In genomic region chr2:145862206-145862817, GRCm38 (mm10) we compare ENCODE assay signal across 8 mouse cellular contexts. TPM values are rescaled to one million over a fixed set of nuclear protein-coding genes. Genes with fewer than 3 reads are reported as not detected.
DNase-seq lines count a peak whose midpoint lies in the region; ATAC-seq lines count a peak whose summit lies in the region.

No protein-coding gene starts in this region.

- peak overlapping the region; percentile 96; the same call in 1 of the 2 replicates for H3K27ac ChIP-seq in heart, embryonic 12.5 days (ENCODE audit: poor library complexity, severe bottlenecking)
- H3K27ac ChIP-seq in kidney, embryonic 16.5 days (ENCODE audit: low read length), result peak overlapping the region; percentile 95
- H3K27ac ChIP-seq in midbrain, embryonic 12.5 days (replicated peaks), result peak overlapping the region; percentile 36

- no peaks in the 10 kb centered on the region for H3K9me3 ChIP-seq in heart, embryonic 12.5 days (replicated peaks)
- no peaks in the 10 kb centered on the region for H3K9me3 ChIP-seq in kidney, embryonic 16.5 days (ENCODE audit: low read length)
- no peaks in the 10 kb centered on the region for H3K9me3 ChIP-seq in midbrain, embryonic 12.5 days

- H3K27me3 ChIP-seq in heart, embryonic 12.5 days (replicated peaks), result no peaks in the 10 kb centered on the region
- H3K27me3 ChIP-seq in kidney, embryonic 16.5 days (ENCODE audit: insufficient read depth, low read length), result no peaks in the 10 kb centered on the region
- peaks cover 11% of the 10 kb centered on the region for H3K27me3 ChIP-seq in midbrain, embryonic 12.5 days

- H3K4me3 ChIP-seq in heart, embryonic 12.5 days, result peak overlapping the region; percentile 45
- peak overlapping the region; percentile 19 for H3K4me3 ChIP-seq in kidney, embryonic 16.5 days (ENCODE audit: low read length)
- H3K4me3 ChIP-seq in midbrain, embryonic 12.5 days, result peak overlapping the region; percentile 43

- peak; percentile 78 for DNase-seq in retina, postnatal 1 day
- no peak for DNase-seq in retina, embryonic 14.5 days (ENCODE audit: low spot score)
- no peak for DNase-seq in right cerebral cortex, postnatal 10 days (ENCODE audit: low spot score in 2 of 2)
- no peak for DNase-seq in frontal cortex, postnatal 36 days (ENCODE audit: low spot score in 2 of 2)
- no peak for DNase-seq in thymus, postnatal 36 days

- 43% methylated on average over 10 of the region's 10 CpGs for WGBS in heart, embryonic 12.5 days
- WGBS in kidney, embryonic 16.5 days, result 54% methylated on average over 10 of the region's 10 CpGs
- 30% methylated on average over 10 of the region's 10 CpGs for WGBS in midbrain, embryonic 12.5 days

- H3K36me3 ChIP-seq in heart, embryonic 12.5 days, result peaks cover 14% of the 10 kb centered on the region
- peaks cover 15% of the 10 kb centered on the region for H3K36me3 ChIP-seq in kidney, embryonic 16.5 days (ENCODE audit: insufficient read depth, low read length)
- no peaks in the 10 kb centered on the region for H3K36me3 ChIP-seq in midbrain, embryonic 12.5 days

- peaks cover 65% of the 10 kb centered on the region for H3K4me1 ChIP-seq in heart, embryonic 12.5 days (replicated peaks)
- peaks cover 39% of the 10 kb centered on the region for H3K4me1 ChIP-seq in kidney, embryonic 16.5 days (ENCODE audit: insufficient read depth, low read length)
- H3K4me1 ChIP-seq in midbrain, embryonic 12.5 days, result peaks cover 31% of the 10 kb centered on the region

- peak overlapping the region; percentile 74 for H3K9ac ChIP-seq in heart, embryonic 12.5 days
- H3K9ac ChIP-seq in kidney, embryonic 16.5 days (replicated peaks; ENCODE audit: low read length), result peak overlapping the region; percentile 42; the same call in 1 of the 2 replicates
- H3K9ac ChIP-seq in midbrain, embryonic 12.5 days (replicated peaks), result peak overlapping the region; percentile 39; the same call in 1 of the 2 replicates

- no peak for ATAC-seq in heart, embryonic 12.5 days (ENCODE audit: insufficient number of reproducible peaks, low FRiP score)
- no peak for ATAC-seq in kidney, embryonic 16.5 days (ENCODE audit: low FRiP score, low TSS enrichment)
- no peak for ATAC-seq in midbrain, embryonic 12.5 days (ENCODE audit: low FRiP score, low read depth)

- peak overlapping the region; percentile 68 for H3K4me2 ChIP-seq in heart, embryonic 12.5 days
- peak overlapping the region; percentile 55 for H3K4me2 ChIP-seq in kidney, embryonic 16.5 days (replicated peaks; ENCODE audit: low read depth, low read length)
- H3K4me2 ChIP-seq in midbrain, embryonic 12.5 days (replicated peaks), result peak overlapping the region; percentile 64

RNA-seq across cellular contexts. Expression of gene Naa20, which starts 39.6 kb away (rescaled TPM):
- 164 and 166 TPM in 2 replicates for polyA plus RNA-seq in heart, embryonic 12.5 days (2016; fragmentation: Nextera tagmentation; extraction: Ambion mirVana)
- polyA plus RNA-seq in kidney, embryonic 16.5 days (2015; fragmentation: Nextera tagmentation; extraction: Ambion mirVana), result 170 and 177 TPM in 2 replicates
- polyA plus RNA-seq in midbrain, embryonic 12.5 days (2016; fragmentation: Nextera tagmentation; extraction: Ambion mirVana), result 117 and 119 TPM in 2 replicates

Comparison
In these comparisons a context has a peak if more than half of its experiments do, and no peak if none do; other contexts are left out.
1. H3K27ac ChIP-seq: peak in every context shown above with its lines; median percentile 96 in heart, embryonic 12.5 days; 95 in kidney, embryonic 16.5 days; 36 in midbrain, embryonic 12.5 days.